Mouse (Mus musculus) intestine, embryonic 14.5 days (tissue): ENCODE measurements around the gene Scaf4. TPM values are rescaled to one million over a fixed set of nuclear protein-coding genes. Genes with fewer than 3 reads are reported as not detected.

ENCODE experiments used
- ATAC-seq: fragments of 200-750 bp; cut with Nextera tagmentation; replicated peaks from 2 replicates; pipeline ENCODE4 v1.8.0; 2017; ENCODE audit warnings: low read depth, moderate number of reproducible peaks, moderate TSS enrichment, moderate library complexity; ENCODE audit not compliant: low FRiP score, low TSS enrichment
- DNase-seq: peaks from one replicate; pipeline ENCODE4 v3.0.0-alpha.2; 2018; ENCODE audit warnings: low spot score
- H3K27ac ChIP-seq: fragments of 300-500 bp; sonication (generic); 2 replicates; pipeline ENCODE4 v1.5.1; 2014; ENCODE audit warnings: low read depth, mild to moderate bottlenecking, control low read depth
- H3K27me3 ChIP-seq: fragments of 300-500 bp; sonication (generic); replicated peaks from 2 replicates; pipeline ENCODE4 v1.6.1; 2014; ENCODE audit warnings: low read length, control low read depth; ENCODE audit not compliant: control insufficient read depth, insufficient read depth
- H3K36me3 ChIP-seq: fragments of 300-500 bp; sonication (generic); 2 replicates; pipeline ENCODE4 v1.6.1; 2014; ENCODE audit warnings: low read length, control low read depth; ENCODE audit not compliant: control insufficient read depth, insufficient read depth
- H3K4me1 ChIP-seq: fragments of 300-500 bp; sonication (generic); replicated peaks from 2 replicates; pipeline ENCODE4 v1.6.1; 2014; ENCODE audit warnings: low read length, control low read depth, mixed read lengths; ENCODE audit not compliant: control insufficient read depth, insufficient read depth
- H3K4me2 ChIP-seq: fragments of 300-500 bp; sonication (generic); 2 replicates; pipeline ENCODE4 v1.6.1; 2014; ENCODE audit warnings: low read length
- H3K4me3 ChIP-seq: fragments of 300-500 bp; sonication (generic); 2 replicates; pipeline ENCODE4 v1.5.1; 2014; ENCODE audit warnings: low read depth, low read length, control low read depth, mixed read lengths
- H3K9ac ChIP-seq: fragments of 300-500 bp; sonication (generic); 2 replicates; pipeline ENCODE4 v1.6.1; 2014; ENCODE audit warnings: mild to moderate bottlenecking, low read length
- H3K9me3 ChIP-seq: fragments of 300-500 bp; sonication (generic); 2 replicates; pipeline ENCODE4 v1.6.1; 2016; ENCODE audit warnings: low read length, control low read depth; ENCODE audit not compliant: control insufficient read depth
- WGBS: fragments of 180-500 bp; shearing (Covaris S2); extraction: QIAGEN DNeasy Blood & Tissue Kit; methylation state at CpG from one replicate; pipeline ENCODE4 v1.1.7; 2014; 5-methylcytosine and 5-hydroxymethylcytosine counted together
- polyA plus RNA-seq: library from polyadenylated mRNA; unstranded; fragments of >200 nt; fragmentation: Nextera tagmentation; extraction: Ambion mirVana; gene quantifications from 2 replicates; pipeline ENCODE4 v1.2.1, GENCODE M21; 2014

Scaf4 gene
- polyA plus RNA-seq, 1 experiment from 2014 or later = 27.9 TPM

GRCm38 (mm10) chr16:90197337-90197973 is 86.8 kb downstream of the Scaf4 start:
- Histone ChIP-seq H3K9ac (peak overlapping the region; percentile 21), H3K27me3 (no peaks in the 10 kb centered on the region), H3K36me3 (no peaks in the 10 kb centered on the region), H3K27ac (peak overlapping the region; percentile 17), H3K9me3 (no peaks in the 10 kb centered on the region), H3K4me2 (peak overlapping the region; percentile 48), H3K4me1 (peaks cover 2% of the 10 kb centered on the region; the same call in 1 of the 2 replicates), H3K4me3 (peak overlapping the region; percentile 26)
- 2% methylated on average over 22 of the region's 22 CpGs for WGBS
- ATAC-seq (peak; percentile 92), DNase-seq (peak; percentile 91)

GRCm38 (mm10) chr16:90196688-90197240 is 87.5 kb downstream of the Scaf4 start:
- no peak overlapping the region for H3K9ac ChIP-seq
- no peak for DNase-seq
- no peaks in the 10 kb centered on the region; the same call in 1 of the 2 replicates for H3K4me1 ChIP-seq
- H3K4me2 ChIP-seq = peak overlapping the region; percentile 48
- peak; percentile 58 for ATAC-seq
- no peaks in the 10 kb centered on the region for H3K9me3 ChIP-seq
- H3K27me3 ChIP-seq = no peaks in the 10 kb centered on the region
- H3K27ac ChIP-seq = peak overlapping the region; percentile 17; the same call in 1 of the 2 replicates
- H3K36me3 ChIP-seq = no peaks in the 10 kb centered on the region
- 60% methylated on average over 7 of the region's 7 CpGs for WGBS
- no peak overlapping the region for H3K4me3 ChIP-seq

GRCm38 (mm10) chr16:90193719-90194118 is 90.6 kb downstream of the Scaf4 start:
- Histone ChIP-seq H3K27ac (no peak overlapping the region), H3K27me3 (no peaks in the 10 kb centered on the region), H3K9ac (no peak overlapping the region), H3K4me2 (no peak overlapping the region), H3K9me3 (no peaks in the 10 kb centered on the region), H3K4me3 (no peak overlapping the region), H3K4me1 (no peaks in the 10 kb centered on the region; the same call in 1 of the 2 replicates), H3K36me3 (no peaks in the 10 kb centered on the region)
- DNase-seq (no peak), ATAC-seq (no peak)

GRCm38 (mm10) chr16:90191289-90191688 is 93.0 kb downstream of the Scaf4 start:
- 62% methylated on average over 6 of the region's 6 CpGs for WGBS
- H3K9ac ChIP-seq = no peak overlapping the region
- no peak overlapping the region for H3K27ac ChIP-seq
- no peaks in the 10 kb centered on the region for H3K27me3 ChIP-seq
- DNase-seq (no peak), ATAC-seq (no peak)
- no peak overlapping the region for H3K4me2 ChIP-seq
- H3K4me3 ChIP-seq = no peak overlapping the region
- no peaks in the 10 kb centered on the region for H3K9me3 ChIP-seq
- no peaks in the 10 kb centered on the region for H3K36me3 ChIP-seq
- no peaks in the 10 kb centered on the region for H3K4me1 ChIP-seq

GRCm38 (mm10) chr16:90187453-90187852 is 96.8 kb downstream of the Scaf4 start:
- Histone ChIP-seq H3K4me3 (no peak overlapping the region), H3K4me2 (no peak overlapping the region), H3K9me3 (no peaks in the 10 kb centered on the region), H3K4me1 (no peaks in the 10 kb centered on the region), H3K27me3 (no peaks in the 10 kb centered on the region), H3K27ac (no peak overlapping the region), H3K9ac (no peak overlapping the region), H3K36me3 (no peaks in the 10 kb centered on the region)
- DNase-seq (peak; percentile 67), ATAC-seq (peak; percentile 57; the same call in 1 of the 2 replicates)
- WGBS = 21% methylated on average over 13 of the region's 13 CpGs

GRCm38 (mm10) chr16:90185928-90186588 is 98.2 kb downstream of the Scaf4 start:
- Histone ChIP-seq H3K27ac (no peak overlapping the region), H3K4me1 (no peaks in the 10 kb centered on the region), H3K27me3 (no peaks in the 10 kb centered on the region), H3K4me3 (no peak overlapping the region), H3K4me2 (no peak overlapping the region), H3K9me3 (no peaks in the 10 kb centered on the region), H3K9ac (no peak overlapping the region), H3K36me3 (no peaks in the 10 kb centered on the region)
- DNase-seq (peak; percentile 86), ATAC-seq (0 out of 2 replicates have a peak, but pooled peaks have one; percentile 44)
- 43% methylated on average over 8 of the region's 8 CpGs for WGBS

GRCm38 (mm10) chr16:90184135-90184534 is 100.2 kb downstream of the Scaf4 start:
- ATAC-seq (no peak), DNase-seq (no peak)
- H3K4me3 ChIP-seq = no peak overlapping the region
- H3K4me1 ChIP-seq = no peaks in the 10 kb centered on the region
- no peak overlapping the region for H3K4me2 ChIP-seq
- no peak overlapping the region for H3K27ac ChIP-seq
- H3K27me3 ChIP-seq = no peaks in the 10 kb centered on the region
- no peak overlapping the region for H3K9ac ChIP-seq
- H3K36me3 ChIP-seq = no peaks in the 10 kb centered on the region
- no peaks in the 10 kb centered on the region for H3K9me3 ChIP-seq
- WGBS = 81% methylated on average over 6 of the region's 6 CpGs

GRCm38 (mm10) chr16:90181673-90182072 is 102.6 kb downstream of the Scaf4 start:
- no peaks in the 10 kb centered on the region for H3K27me3 ChIP-seq
- WGBS = 87% methylated on average over 8 of the region's 8 CpGs
- H3K4me2 ChIP-seq = no peak overlapping the region
- no peaks in the 10 kb centered on the region for H3K36me3 ChIP-seq
- no peak overlapping the region for H3K4me3 ChIP-seq
- no peaks in the 10 kb centered on the region for H3K4me1 ChIP-seq
- no peaks in the 10 kb centered on the region for H3K9me3 ChIP-seq
- H3K9ac ChIP-seq = no peak overlapping the region
- DNase-seq = no peak
- no peak overlapping the region for H3K27ac ChIP-seq
- ATAC-seq = no peak
